In genomic region chr11:97188643-97188955, GRCm38 (mm10) we compare ENCODE assay signal across 8 mouse cellular contexts. TPM values are rescaled to one million over a fixed set of nuclear protein-coding genes. Genes with fewer than 3 reads are reported as not detected.
A peak's percentile ranks its signal among the peaks of the same experiment; 100 is the strongest.
DNase-seq lines count a peak whose midpoint lies in the region; ATAC-seq and TF ChIP-seq lines count a peak whose summit lies in the region.

No protein-coding gene starts in this region.

- TF ChIP-seq POLR2A in myocyte (IDR thresholded peaks at IDR 0.05; ENCODE audit: insufficient read length, low read depth): no peak

- peak overlapping the region; percentile 76 for H3ac ChIP-seq in myocyte (ENCODE audit: control insufficient read depth, insufficient read length)

- H3K4me3 ChIP-seq in layer of hippocampus, adult 2 months: peak overlapping the region; percentile 92
- H3K4me3 ChIP-seq in embryonic facial prominence, embryonic 12.5 days: peak overlapping the region; percentile 94
- peak overlapping the region; percentile 87 for H3K4me3 ChIP-seq in intestine, embryonic 14.5 days (ENCODE audit: low read depth, low read length)
- peak overlapping the region; percentile 52 for H3K4me3 ChIP-seq in myocyte

- no peaks in the 10 kb centered on the region for H3K9me3 ChIP-seq in embryonic facial prominence, embryonic 12.5 days
- no peaks in the 10 kb centered on the region for H3K9me3 ChIP-seq in intestine, embryonic 14.5 days (ENCODE audit: control insufficient read depth, low read length)

- no peak for DNase-seq in layer of hippocampus, adult 2 months (ENCODE audit: low spot score in 2 of 2)
- DNase-seq in layer of hippocampus, postnatal 36 days: no peak
- DNase-seq in intestine, embryonic 14.5 days (ENCODE audit: low spot score): no peak
- no peak for DNase-seq in spleen, adult 12 weeks (ENCODE audit: low spot score)
- DNase-seq in spleen, postnatal 4 days (ENCODE audit: low spot score in 2 of 2): no peak
- no peak for DNase-seq in right cerebral cortex, postnatal 4 days

- H3K4me1 ChIP-seq in embryonic facial prominence, embryonic 12.5 days: peaks cover 17% of the 10 kb centered on the region
- peaks cover 25% of the 10 kb centered on the region for H3K4me1 ChIP-seq in intestine, embryonic 14.5 days (replicated peaks; ENCODE audit: control insufficient read depth, insufficient read depth, low read length)

- no peaks in the 10 kb centered on the region for H3K27me3 ChIP-seq in embryonic facial prominence, embryonic 12.5 days
- no peaks in the 10 kb centered on the region for H3K27me3 ChIP-seq in intestine, embryonic 14.5 days (replicated peaks; ENCODE audit: control insufficient read depth, insufficient read depth, low read length)
- H3K27me3 ChIP-seq in myocyte (ENCODE audit: control insufficient read depth, insufficient read depth, insufficient read length): no peaks in the 10 kb centered on the region

- peak overlapping the region; percentile 72 for H3K9ac ChIP-seq in embryonic facial prominence, embryonic 12.5 days
- H3K9ac ChIP-seq in intestine, embryonic 14.5 days (ENCODE audit: low read length): peak overlapping the region; percentile 73

- peak overlapping the region; percentile 94 for H3K27ac ChIP-seq in layer of hippocampus, adult 2 months
- peak overlapping the region; percentile 96 for H3K27ac ChIP-seq in embryonic facial prominence, embryonic 12.5 days
- peak overlapping the region; percentile 95 for H3K27ac ChIP-seq in intestine, embryonic 14.5 days (ENCODE audit: low read depth)

- WGBS in embryonic facial prominence, embryonic 12.5 days: under 1% methylated on average over 15 of the region's 15 CpGs
- 0% methylated on average over 15 of the region's 15 CpGs for WGBS in intestine, embryonic 14.5 days

- TF ChIP-seq CTCF in layer of hippocampus, adult 2 months (conservative IDR thresholded peaks at IDR 0.05): no peak

- H3K79me2 ChIP-seq in myocyte (ENCODE audit: control insufficient read depth, insufficient read depth): peaks cover 44% of the 10 kb centered on the region

- peak overlapping the region; percentile 78 for H3K4me2 ChIP-seq in embryonic facial prominence, embryonic 12.5 days (replicated peaks)
- H3K4me2 ChIP-seq in intestine, embryonic 14.5 days (ENCODE audit: low read length): peak overlapping the region; percentile 82
- H3K4me2 ChIP-seq in myocyte (ENCODE audit: low read depth): peak overlapping the region; percentile 98

- no peak for ATAC-seq in embryonic facial prominence, embryonic 12.5 days (ENCODE audit: insufficient number of reproducible peaks, insufficient read depth, low FRiP score, low TSS enrichment)
- no peak for ATAC-seq in intestine, embryonic 14.5 days (replicated peaks; ENCODE audit: low FRiP score, low TSS enrichment, low read depth)

- H3K36me3 ChIP-seq in embryonic facial prominence, embryonic 12.5 days: peaks cover 19% of the 10 kb centered on the region
- peaks cover 28% of the 10 kb centered on the region for H3K36me3 ChIP-seq in intestine, embryonic 14.5 days (ENCODE audit: control insufficient read depth, insufficient read depth, low read length)
- peaks cover 20% of the 10 kb centered on the region for H3K36me3 ChIP-seq in myocyte (ENCODE audit: control insufficient read depth, insufficient read depth)

TF ChIP-seq in myocyte, 11 proteins besides CTCF, POLR2A, EP300 and RAD21:
- TF ChIP-seq USF1 (IDR thresholded peaks at IDR 0.05; ENCODE audit: low read depth): peak; percentile 74
- TF ChIP-seq MAX (IDR thresholded peaks at IDR 0.05; ENCODE audit: low read depth): no peak
- no peak for TF ChIP-seq TCF12 (IDR thresholded peaks at IDR 0.05; ENCODE audit: insufficient read depth, poor library complexity, severe bottlenecking)
- TF ChIP-seq CEBPB (IDR thresholded peaks at IDR 0.05; ENCODE audit: insufficient read depth, poor library complexity, severe bottlenecking): no peak
TF ChIP-seq in myocyte: peak in this region for 1.

RNA-seq across cellular contexts. Expression of gene Kpnb1, which starts 0.9 kb away (rescaled TPM):
- total RNA-seq in layer of hippocampus, adult 2 months (2021): 100 to 1,000 TPM; 128 to 133 TPM
- 100 to 1,000 TPM; 128 to 132 TPM for total RNA-seq in layer of hippocampus, postnatal 36 days (2021)
- 65.5 and 65.8 TPM in 2 replicates for polyA plus RNA-seq in embryonic facial prominence, embryonic 12.5 days (2016; fragmentation: Nextera tagmentation; extraction: Ambion mirVana)
- polyA plus RNA-seq in intestine, embryonic 14.5 days (2014; fragmentation: Nextera tagmentation; extraction: Ambion mirVana): 79.9 and 86.0 TPM in 2 replicates
- polyA plus RNA-seq in myocyte (2012; fragmentation: generic; extraction: Trizol): 103 TPM

RNA-seq across cellular contexts. Expression of gene Tbkbp1, which starts 37.3 kb away (rescaled TPM):
- total RNA-seq in layer of hippocampus, adult 2 months (2021): 10 to 100 TPM; 91.8 to 96.9 TPM
- total RNA-seq in layer of hippocampus, postnatal 36 days (2021): 10 to 100 TPM; 83.8 to 94.3 TPM
- 9.6 and 10.4 TPM in 2 replicates for polyA plus RNA-seq in embryonic facial prominence, embryonic 12.5 days (2016; fragmentation: Nextera tagmentation; extraction: Ambion mirVana)
- 3.2 and 3.9 TPM in 2 replicates for polyA plus RNA-seq in intestine, embryonic 14.5 days (2014; fragmentation: Nextera tagmentation; extraction: Ambion mirVana)
- 0.22 TPM for polyA plus RNA-seq in myocyte (2012; fragmentation: generic; extraction: Trizol)
